Mouse (Mus musculus): ENCODE measurements around the gene Pde4a. TPM values are rescaled to one million over a fixed set of nuclear protein-coding genes. Genes with fewer than 3 reads are reported as not detected.

The Pde4a gene
- total and polyA plus RNA-seq, 3 experiments, result 1.7 to 7.6 (median 4.8) TPM

DNA sequence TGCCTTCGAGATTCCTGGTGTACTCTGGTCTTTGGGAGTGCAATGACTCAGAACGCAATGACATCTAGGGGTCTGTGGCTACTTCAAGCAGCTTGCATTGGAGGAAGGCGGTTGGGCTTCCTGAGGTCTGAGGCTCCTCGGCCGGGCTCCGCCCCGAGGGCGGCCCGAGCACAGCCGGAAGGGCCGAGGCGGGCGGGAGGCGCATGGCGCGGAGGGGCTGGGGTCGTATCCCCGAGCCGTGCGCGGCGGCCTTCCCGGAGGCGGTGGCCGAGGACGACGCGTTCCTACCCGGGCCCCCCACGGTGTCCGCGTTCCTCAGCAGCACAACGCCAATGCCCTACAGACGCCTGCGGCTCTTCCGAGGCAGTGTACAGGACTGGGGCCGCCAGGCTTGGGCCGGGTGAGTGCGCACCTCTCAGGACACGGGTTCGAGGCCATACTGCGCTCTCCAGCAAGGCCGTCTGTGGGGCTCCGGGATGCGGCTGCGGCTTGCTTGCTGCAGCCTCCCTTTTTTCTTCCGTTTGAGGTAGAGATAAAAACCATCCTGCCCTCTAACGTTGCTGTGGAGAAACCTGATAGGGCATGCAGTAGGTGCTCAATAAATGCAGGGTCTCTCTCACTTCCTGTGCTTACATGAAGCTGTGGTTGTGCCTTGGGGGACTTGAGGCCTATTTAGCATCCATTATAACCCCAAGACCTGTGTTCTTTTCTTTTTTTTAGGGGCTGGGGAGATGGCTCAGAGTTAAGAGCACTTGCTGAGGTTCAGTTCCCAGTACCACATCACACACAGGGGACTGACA is 16.1 kb downstream of the Pde4a start (continued):
- TF ChIP-seq UBTF (IDR thresholded peaks at IDR 0.05; ENCODE audit: low read depth, low read length) (peak; percentile 46; the same call in 1 of the 2 replicates), EP300 (IDR thresholded peaks at IDR 0.05; ENCODE audit: low read length) (no peak), USF2 (conservative IDR thresholded peaks at IDR 0.05; ENCODE audit: low read depth, low read length) (no peak), CHD2 (IDR thresholded peaks at IDR 0.05; ENCODE audit: low read length) (no peak), ETS1 (conservative IDR thresholded peaks at IDR 0.05; ENCODE audit: low read depth, low read length) (no peak; the same call in 1 of the 2 replicates), POLR2A (IDR thresholded peaks at IDR 0.05; ENCODE audit: low read depth, low read length) (peak; percentile 80), RAD21 (IDR thresholded peaks at IDR 0.05; ENCODE audit: low read depth, low read length) (no peak), BHLHE40 (IDR thresholded peaks at IDR 0.05; ENCODE audit: low read depth, low read length) (no peak), MAFK (IDR thresholded peaks at IDR 0.05; ENCODE audit: insufficient replicate concordance, low read length) (no peak), USF1 (IDR thresholded peaks at IDR 0.05; ENCODE audit: low read depth, low read length) (no peak), POLR2AphosphoS2 (IDR thresholded peaks at IDR 0.05; ENCODE audit: low read depth, low read length) (no peak), HCFC1 (IDR thresholded peaks at IDR 0.05; ENCODE audit: low read depth, low read length) (no peak; the same call in 1 of the 2 replicates), GABPA (IDR thresholded peaks at IDR 0.05; ENCODE audit: insufficient replicate concordance, low read depth, low read length) (no peak)

DNA sequence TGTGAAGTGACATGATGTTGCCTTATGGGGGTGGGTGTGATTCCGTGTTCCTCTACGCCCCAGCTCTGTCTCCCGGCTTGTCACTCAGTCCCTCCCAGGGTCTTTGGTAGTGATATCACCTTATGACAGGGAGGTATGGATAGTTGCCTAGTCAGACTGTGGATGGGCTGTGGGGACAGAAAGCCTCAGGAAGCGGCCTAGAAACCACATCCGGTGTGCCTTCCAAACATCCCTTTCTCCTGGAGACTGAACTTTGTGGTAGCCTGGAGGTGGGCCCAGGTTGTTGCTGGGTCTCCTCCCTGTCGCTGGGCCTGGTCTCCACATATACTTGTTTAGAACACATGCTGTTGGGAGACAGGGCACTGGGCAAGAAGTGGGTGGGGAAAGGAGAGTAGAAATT is 17.9 kb downstream of the Pde4a start:
- no peak for DNase-seq (ENCODE audit: extremely low read depth)
- Histone ChIP-seq H3K4me3 (replicated peaks in 1 of 3; ENCODE audit: low read depth in 2 of 3, low read length in 2 of 3, poor library complexity in 1 of 3) (peak overlapping the region in 2 of 3 experiments; percentile 51 to 55), H3K27ac (ENCODE audit: insufficient read depth, low read depth) (peak overlapping the region; percentile 21), H3K79me2 (replicated peaks; ENCODE audit: control insufficient read depth, extremely low read depth, insufficient read depth, poor library complexity, severe bottlenecking) (peaks cover 3% of the 10 kb centered on the region), H3K27me3 (replicated peaks) (no peaks in the 10 kb centered on the region), H3K4me2 (ENCODE audit: insufficient read depth, low read depth, poor library complexity, severe bottlenecking) (peak overlapping the region; percentile 75), H3K36me3 (replicated peaks in 1 of 2; ENCODE audit: control insufficient read depth in 1 of 2, insufficient read depth in 1 of 2, low read length in 1 of 2) (peaks cover 0 to 25% of the 10 kb centered on the region in 2 experiments), H3K9ac (ENCODE audit: insufficient read depth, low read depth) (0 out of 2 replicates have a peak overlapping the region, but pooled peaks have one; percentile 7), H3K9me3 (replicated peaks; ENCODE audit: low read length) (no peaks in the 10 kb centered on the region), H3K4me1 (ENCODE audit: control insufficient read depth in 1 of 2, insufficient read depth in 2 of 2) (peaks cover 24 to 55% of the 10 kb centered on the region in 2 experiments)
- in situ Hi-C loops (cut with MboI; ENCODE audit: low pct_ligation_motif_present, low pct_unique_long_range_greater_than_20kb, low sequenced_read_pairs) (no loop called here), dilution Hi-C loops (cut with MboI; ENCODE audit: extremely low pct_ligation_motif_present, extremely low pct_unique_long_range_greater_than_20kb, low sequenced_read_pairs) (no loop called here)
- TF ChIP-seq JUND (conservative IDR thresholded peaks at IDR 0.05; ENCODE audit: low read depth, low read length), result no peak

DNA sequence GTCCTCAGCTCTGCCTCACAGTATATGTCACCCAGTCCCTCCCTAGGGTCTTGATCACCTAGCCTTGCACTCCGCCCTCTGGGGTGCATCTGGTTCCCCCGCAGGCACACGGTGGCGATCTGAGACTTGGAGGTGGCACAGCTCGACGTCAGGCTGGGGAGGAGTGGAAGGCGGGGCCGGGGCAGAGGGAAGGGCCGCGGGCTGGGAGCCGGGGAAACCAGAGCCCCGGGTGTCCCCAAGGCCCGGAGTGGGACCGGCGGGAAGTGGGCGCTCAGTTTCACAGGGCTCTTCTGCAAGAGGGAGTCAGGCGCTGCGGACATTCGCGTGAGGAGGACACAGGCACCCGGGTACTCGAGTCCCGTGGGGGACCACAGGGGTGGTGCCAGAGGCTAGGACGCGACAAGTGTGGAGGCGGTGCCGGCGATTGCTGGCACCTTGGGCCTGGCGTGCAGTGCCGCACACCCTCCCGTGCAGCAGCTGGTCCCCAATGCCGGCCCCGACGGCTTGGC is 18.4 kb downstream of the Pde4a start:
- peak overlapping the region; percentile 21; the same call in 1 of the 2 replicates for H3K27ac ChIP-seq (ENCODE audit: insufficient read depth, low read depth)
- peaks cover 24 to 58% of the 10 kb centered on the region in 2 experiments for H3K4me1 ChIP-seq (ENCODE audit: control insufficient read depth in 1 of 2, insufficient read depth in 2 of 2)
- H3K9ac ChIP-seq (ENCODE audit: insufficient read depth, low read depth), result 0 out of 2 replicates have a peak overlapping the region, but pooled peaks have one; percentile 7
- peak; percentile 54 for DNase-seq (ENCODE audit: extremely low read depth)
- no peaks in the 10 kb centered on the region for H3K27me3 ChIP-seq (replicated peaks)
- dilution Hi-C loops (cut with MboI; ENCODE audit: extremely low pct_ligation_motif_present, extremely low pct_unique_long_range_greater_than_20kb, low sequenced_read_pairs), result no loop called here
- in situ Hi-C loops (cut with MboI; ENCODE audit: low pct_ligation_motif_present, low pct_unique_long_range_greater_than_20kb, low sequenced_read_pairs), result no loop called here
- peaks cover 0 to 25% of the 10 kb centered on the region in 2 experiments for H3K36me3 ChIP-seq (replicated peaks in 1 of 2; ENCODE audit: control insufficient read depth in 1 of 2, insufficient read depth in 1 of 2, low read length in 1 of 2)
- TF ChIP-seq ELF1 (IDR thresholded peaks at IDR 0.05; ENCODE audit: low read depth, low read length) (0 out of 2 replicates have a peak, but pooled peaks have one; percentile 6), RAD21 (IDR thresholded peaks at IDR 0.05; ENCODE audit: low read depth, low read length) (peak; percentile 48), RCOR1 (conservative IDR thresholded peaks at IDR 0.05; ENCODE audit: low read depth, low read length) (no peak), MXI1 (IDR thresholded peaks at IDR 0.05; ENCODE audit: low read depth, low read length) (peak; percentile 25; the same call in 1 of the 2 replicates), SMC3 (IDR thresholded peaks at IDR 0.05; ENCODE audit: low read depth, low read length) (peak; percentile 45), MAZ (IDR thresholded peaks at IDR 0.05; ENCODE audit: low read depth, low read length) (no peak), IRF4 (IDR thresholded peaks at IDR 0.05; ENCODE audit: low read depth, low read length) (no peak), BHLHE40 (IDR thresholded peaks at IDR 0.05; ENCODE audit: low read depth, low read length) (0 out of 2 replicates have a peak, but pooled peaks have one; percentile 18), POLR2A (IDR thresholded peaks at IDR 0.05; ENCODE audit: low read depth, low read length) (no peak), CTCF (conservative IDR thresholded peaks at IDR 0.05 in 1 of 2, IDR thresholded peaks at IDR 0.05 in 1 of 2; ENCODE audit: low read depth in 2 of 2, low read length in 2 of 2) (peak in 1 of 2 experiments; percentile 58; a peak in 2 of 4 replicates), ZC3H11A (IDR thresholded peaks at IDR 0.05; ENCODE audit: low read depth, low read length) (no peak)
- peak overlapping the region; percentile 75 for H3K4me2 ChIP-seq (ENCODE audit: insufficient read depth, low read depth, poor library complexity, severe bottlenecking)
- no peaks in the 10 kb centered on the region for H3K9me3 ChIP-seq (replicated peaks; ENCODE audit: low read length)
- H3K4me3 ChIP-seq (replicated peaks in 1 of 3; ENCODE audit: low read depth in 2 of 3, low read length in 2 of 3, poor library complexity in 1 of 3), result peak overlapping the region; percentile 34 to 55 (median 51)
- peaks cover 3% of the 10 kb centered on the region for H3K79me2 ChIP-seq (replicated peaks; ENCODE audit: control insufficient read depth, extremely low read depth, insufficient read depth, poor library complexity, severe bottlenecking)

Data from CH12.LX (cell line).